In the genomic region with DNA sequence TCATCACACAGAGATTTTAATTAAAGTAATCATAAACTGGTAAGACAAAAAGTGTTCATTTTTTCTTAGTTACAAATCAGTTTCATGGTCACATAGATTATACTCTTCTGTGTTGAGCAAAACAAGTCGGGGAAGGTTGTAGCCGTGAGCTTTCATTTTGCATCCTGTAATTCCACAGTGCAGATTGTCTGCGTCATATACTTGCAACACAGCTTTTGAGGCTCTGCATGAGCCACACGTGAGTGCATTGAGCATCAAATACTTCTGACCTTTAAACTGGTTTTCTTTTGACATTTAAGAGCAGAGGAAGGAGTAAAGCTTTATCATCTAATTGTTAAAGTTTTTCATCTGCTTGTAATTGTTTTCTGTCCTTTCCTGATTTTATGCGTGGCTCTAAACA, we compare ENCODE assay signal across 30 mouse cellular contexts. TPM values are rescaled to one million over a fixed set of nuclear protein-coding genes. Genes with fewer than 3 reads are reported as not detected.
A peak's percentile ranks its signal among the peaks of the same experiment; 100 is the strongest.
DNase-seq lines count a peak whose midpoint lies in the region; ATAC-seq and TF ChIP-seq lines count a peak whose summit lies in the region.
"Had no signal": no experiment of that assay in that cellular context is flagged by ENCODE, and none has a peak within 500 bp of the region (broad histone marks: within the 10 kb centered on the region; RNA-seq: fewer than 3 reads in every experiment).

No protein-coding gene starts in this region.

- no peaks in the 10 kb centered on the region for H3K4me1 ChIP-seq in intestine, postnatal 0 days (replicated peaks; ENCODE audit: control insufficient read depth, insufficient read depth, low read length)
- peaks cover 4% of the 10 kb centered on the region for H3K4me1 ChIP-seq in intestine, embryonic 16.5 days (ENCODE audit: control insufficient read depth, insufficient read depth, low read length)
- H3K4me1 ChIP-seq in kidney, embryonic 16.5 days (ENCODE audit: insufficient read depth, low read length): no peaks in the 10 kb centered on the region
- H3K4me1 ChIP-seq: midbrain, embryonic 12.5 days had no signal

- no peak overlapping the region for H3K4me3 ChIP-seq in intestine, postnatal 0 days (ENCODE audit: low read depth, low read length)
- H3K4me3 ChIP-seq in intestine, embryonic 16.5 days (ENCODE audit: low read length): no peak overlapping the region
- H3K4me3 ChIP-seq in kidney, embryonic 16.5 days (ENCODE audit: low read length): no peak overlapping the region
- H3K4me3 ChIP-seq: erythroblast, embryonic 14.5 days; gastrocnemius, adult 2 months; heart, adult 2 months; heart, embryonic 13.5 days; lung, embryonic 15.5 days; megakaryocyte, embryonic 14.5 days; midbrain, embryonic 12.5 days; stomach, embryonic 15.5 days had no signal

- ATAC-seq in intestine, postnatal 0 days: peak; percentile 51; the same call in 1 of the 2 replicates
- no peak for ATAC-seq in intestine, embryonic 16.5 days
- ATAC-seq in kidney, embryonic 16.5 days (ENCODE audit: low FRiP score, low TSS enrichment): no peak
- ATAC-seq: forebrain, embryonic 16.5 days; Patski had no signal

- H3K36me3 ChIP-seq in intestine, postnatal 0 days (ENCODE audit: control insufficient read depth, insufficient read depth): peaks cover 12% of the 10 kb centered on the region
- H3K36me3 ChIP-seq in intestine, embryonic 16.5 days (ENCODE audit: control insufficient read depth, insufficient read depth, low read length): no peaks in the 10 kb centered on the region; the same call in 1 of the 2 replicates
- no peaks in the 10 kb centered on the region for H3K36me3 ChIP-seq in kidney, embryonic 16.5 days (ENCODE audit: insufficient read depth, low read length)

- H3K9me3 ChIP-seq in intestine, postnatal 0 days (ENCODE audit: control insufficient read depth): no peaks in the 10 kb centered on the region
- no peaks in the 10 kb centered on the region for H3K9me3 ChIP-seq in intestine, embryonic 16.5 days (ENCODE audit: control insufficient read depth, low read length)
- no peaks in the 10 kb centered on the region for H3K9me3 ChIP-seq in kidney, embryonic 16.5 days (ENCODE audit: low read length)
- H3K9me3 ChIP-seq: G1E; heart, embryonic 13.5 days; lung, embryonic 15.5 days; megakaryocyte, embryonic 14.5 days; midbrain, embryonic 12.5 days; stomach, embryonic 15.5 days had no signal

- H3K4me2 ChIP-seq in intestine, postnatal 0 days (replicated peaks; ENCODE audit: low read depth): peak overlapping the region; percentile 32
- H3K4me2 ChIP-seq in intestine, embryonic 16.5 days (ENCODE audit: low read depth, low read length): no peak overlapping the region
- H3K4me2 ChIP-seq in kidney, embryonic 16.5 days (replicated peaks; ENCODE audit: low read depth, low read length): no peak overlapping the region
- H3K4me2 ChIP-seq: heart, embryonic 13.5 days; hindbrain, embryonic 14.5 days; lung, embryonic 15.5 days; midbrain, embryonic 12.5 days; stomach, embryonic 15.5 days had no signal

- no peak overlapping the region for H3K9ac ChIP-seq in intestine, postnatal 0 days (ENCODE audit: low read depth, low read length)
- H3K9ac ChIP-seq in intestine, embryonic 16.5 days (ENCODE audit: low read depth, low read length): no peak overlapping the region
- H3K9ac ChIP-seq in kidney, embryonic 16.5 days (replicated peaks; ENCODE audit: low read length): no peak overlapping the region
- H3K9ac ChIP-seq: heart, embryonic 13.5 days; hindbrain, embryonic 14.5 days; lung, embryonic 15.5 days; midbrain, embryonic 12.5 days; stomach, embryonic 15.5 days had no signal

- no peak for TF ChIP-seq CTCF in intestine, postnatal 0 days (IDR thresholded peaks at IDR 0.05; ENCODE audit: low read depth)

- H3K27ac ChIP-seq in intestine, postnatal 0 days (ENCODE audit: low read depth, low read length): no peak overlapping the region
- H3K27ac ChIP-seq in intestine, embryonic 16.5 days (ENCODE audit: low read length): no peak overlapping the region
- no peak overlapping the region for H3K27ac ChIP-seq in kidney, embryonic 16.5 days (ENCODE audit: low read length)
- H3K27ac ChIP-seq: gastrocnemius, adult 2 months; heart, adult 2 months; heart, embryonic 13.5 days; hindbrain, embryonic 14.5 days; lung, embryonic 15.5 days; midbrain, embryonic 12.5 days; stomach, embryonic 15.5 days had no signal

- no peaks in the 10 kb centered on the region for H3K27me3 ChIP-seq in intestine, postnatal 0 days (replicated peaks; ENCODE audit: control insufficient read depth, insufficient read depth, low read length)
- H3K27me3 ChIP-seq in intestine, embryonic 16.5 days (replicated peaks; ENCODE audit: control insufficient read depth, insufficient read depth, low read length): no peaks in the 10 kb centered on the region
- H3K27me3 ChIP-seq in kidney, embryonic 16.5 days (ENCODE audit: insufficient read depth, low read length): no peaks in the 10 kb centered on the region
- H3K27me3 ChIP-seq: heart, embryonic 13.5 days; lung, embryonic 15.5 days; megakaryocyte, embryonic 14.5 days; midbrain, embryonic 12.5 days; Patski; stomach, embryonic 15.5 days had no signal

- 48% methylated on average over 5 of the region's 5 CpGs for WGBS in intestine, postnatal 0 days
- 64% methylated on average over 5 of the region's 5 CpGs for WGBS in intestine, embryonic 16.5 days
- WGBS in kidney, embryonic 16.5 days: 75% methylated on average over 5 of the region's 5 CpGs

- peak; percentile 25 for DNase-seq in adrenal gland, adult 2 months
- DNase-seq in adrenal gland, postnatal 25 days: no peak
- peak; percentile 32 for DNase-seq in CD4-positive helper T cell, adult 2 months (ENCODE audit: low read depth, low spot score)
- peak; percentile 73 for DNase-seq in induced T-regulatory cell, adult 2 months (ENCODE audit: low read depth)
- no peak for DNase-seq in spleen, adult 18-20 months
- DNase-seq: cerebellum, adult 11 months; cerebellum, adult 9-10 months; cerebellum, postnatal 36 days; gastrocnemius, adult 2 months; gastrocnemius, postnatal 36 days; heart, adult 2 months; heart, postnatal 10 days; kidney, adult 8-10 months; kidney, postnatal 10 days; layer of hippocampus, adult 9-11 months; liver; lung, postnatal 4 days had no signal

RNA-seq across cellular contexts. Expression of a gene that starts 16.5 kb away (rescaled TPM):
- 10 to 100 TPM; 26.0 to 43.2 TPM for total RNA-seq in adrenal gland, adult 2 months (2021)
- polyA plus RNA-seq in adrenal gland, adult 2 months (2012; rRNA removed): 12.0 and 14.7 TPM in 2 replicates
- 22.4 and 28.8 TPM in 2 replicates for total RNA-seq in adrenal gland, postnatal 25 days (2021)
- 10.1 and 10.8 TPM in 2 replicates for polyA plus RNA-seq in intestine, postnatal 0 days (2015; fragmentation: Nextera tagmentation; extraction: Ambion mirVana)
- 22.6 and 22.8 TPM in 2 replicates for polyA plus RNA-seq in intestine, embryonic 16.5 days (2015; fragmentation: Nextera tagmentation; extraction: Ambion mirVana)
- 29.2 and 31.6 TPM in 2 replicates for polyA plus RNA-seq in kidney, embryonic 16.5 days (2015; fragmentation: Nextera tagmentation; extraction: Ambion mirVana)

Comparison
In these comparisons a context has a peak if more than half of its experiments do, and no peak if none do; other contexts are left out.
1. DNase-seq: peak in adrenal gland, adult 2 months (single experiment), CD4-positive helper T cell, adult 2 months (single experiment) and induced T-regulatory cell, adult 2 months (single experiment); none in adrenal gland, postnatal 25 days (single experiment) and spleen, adult 18-20 months (0 of 2).